Mouse (Mus musculus): ENCODE results near the gene Hemgn. TPM values are rescaled to one million over a fixed set of nuclear protein-coding genes. Genes with fewer than 3 reads are reported as not detected.

The Hemgn gene
- polyA plus RNA-seq, 1 experiment: not detected

GRCm38 (mm10) chr4:46345056-46345772 lies 68.1 kb downstream of the Hemgn start:
- no peak for TF ChIP-seq FOSL1 (IDR thresholded peaks at IDR 0.05; ENCODE audit: insufficient read depth, low read length, poor library complexity, severe bottlenecking)
- no peak for TF ChIP-seq CEBPB (IDR thresholded peaks at IDR 0.05; ENCODE audit: low read depth)
- Histone ChIP-seq H3ac (ENCODE audit: control insufficient read depth, insufficient read length, low read depth) (no peak overlapping the region), H3K79me3 (ENCODE audit: low read depth) (no peaks in the 10 kb centered on the region), H3K36me3 (ENCODE audit: control insufficient read depth, insufficient read depth) (no peaks in the 10 kb centered on the region), H3K27me3 (ENCODE audit: control insufficient read depth, insufficient read depth, insufficient read length) (peaks cover 41% of the 10 kb centered on the region), H3K4me3 (ENCODE audit: insufficient read depth, poor library complexity, severe bottlenecking) (no peak overlapping the region), H3K79me2 (ENCODE audit: control insufficient read depth, insufficient read depth) (no peaks in the 10 kb centered on the region)

- Histone ChIP-seq H3K27me3 (ENCODE audit: control insufficient read depth, insufficient read depth, insufficient read length) (peaks cover 38% of the 10 kb centered on the region), H3K79me2 (ENCODE audit: control insufficient read depth, insufficient read depth) (no peaks in the 10 kb centered on the region), H3ac (ENCODE audit: control insufficient read depth, insufficient read length, low read depth) (no peak overlapping the region), H3K79me3 (ENCODE audit: low read depth) (no peaks in the 10 kb centered on the region), H3K36me3 (ENCODE audit: control insufficient read depth, insufficient read depth) (no peaks in the 10 kb centered on the region), H3K4me3 (ENCODE audit: insufficient read depth, poor library complexity, severe bottlenecking) (no peak overlapping the region)
- TF ChIP-seq MYOG (IDR thresholded peaks at IDR 0.05; ENCODE audit: control insufficient read depth, extremely low read depth, insufficient read length) (no peak), MYOD1 (IDR thresholded peaks at IDR 0.05; ENCODE audit: control insufficient read depth, insufficient read length, low read depth) (no peak), MAX (IDR thresholded peaks at IDR 0.05) (no peak), USF1 (IDR thresholded peaks at IDR 0.05; ENCODE audit: low read depth) (no peak), CEBPB (IDR thresholded peaks at IDR 0.05; ENCODE audit: low read depth) (no peak), CTCF (IDR thresholded peaks at IDR 0.05; ENCODE audit: control insufficient read depth, insufficient read depth, insufficient read length) (no peak), FOSL1 (IDR thresholded peaks at IDR 0.05; ENCODE audit: insufficient read depth, low read length, poor library complexity, severe bottlenecking) (no peak)
These were observed 69.0 kb downstream of the Hemgn start for GRCm38 (mm10) chr4:46344288-46344687.

Other genes starting within 250 kb of the Hemgn start
- 11.5 TPM for gene Xpa, start 217.2 kb downstream of the Hemgn start, polyA plus RNA-seq (2012; fragmentation: generic; extraction: Trizol)
- not detected for gene Foxe1, start 69.9 kb downstream of the Hemgn start, polyA plus RNA-seq (2012; fragmentation: generic; extraction: Trizol)
- gene Trmo, start 24.1 kb downstream of the Hemgn start, polyA plus RNA-seq (2012; fragmentation: generic; extraction: Trizol): 2.2 TPM
- 311 TPM for gene Anp32b, start 37.4 kb upstream of the Hemgn start, polyA plus RNA-seq (2012; fragmentation: generic; extraction: Trizol)
- 115 TPM for gene Nans, start 75.7 kb upstream of the Hemgn start, polyA plus RNA-seq (2012; fragmentation: generic; extraction: Trizol)
- 0.12 TPM for gene Trim14, start 122.6 kb upstream of the Hemgn start, polyA plus RNA-seq (2012; fragmentation: generic; extraction: Trizol)
- 0.33 TPM for gene Coro2a, start 188.7 kb upstream of the Hemgn start, polyA plus RNA-seq (2012; fragmentation: generic; extraction: Trizol)
- gene Tbc1d2, start 236.7 kb upstream of the Hemgn start, polyA plus RNA-seq (2012; fragmentation: generic; extraction: Trizol): 0.77 TPM

All from C2C12 (cell line).